Mouse (Mus musculus): Measurements from ENCODE around the gene Tbck.

Gene Tbck

GRCm38 (mm10) chr3:132831179-132831873 lies 147.4 kb downstream of the Tbck start:
- no peak for DNase-seq (ENCODE audit: low spot score in 2 of 2)

- no peak for DNase-seq (ENCODE audit: low spot score in 2 of 2)
Observed at GRCm38 (mm10) chr3:132835118-132835794, 151.3 kb downstream of the Tbck start.

- no peak for DNase-seq (ENCODE audit: low spot score in 2 of 2)
Observed at GRCm38 (mm10) chr3:132837134-132837533, 153.2 kb downstream of the Tbck start.

DNA sequence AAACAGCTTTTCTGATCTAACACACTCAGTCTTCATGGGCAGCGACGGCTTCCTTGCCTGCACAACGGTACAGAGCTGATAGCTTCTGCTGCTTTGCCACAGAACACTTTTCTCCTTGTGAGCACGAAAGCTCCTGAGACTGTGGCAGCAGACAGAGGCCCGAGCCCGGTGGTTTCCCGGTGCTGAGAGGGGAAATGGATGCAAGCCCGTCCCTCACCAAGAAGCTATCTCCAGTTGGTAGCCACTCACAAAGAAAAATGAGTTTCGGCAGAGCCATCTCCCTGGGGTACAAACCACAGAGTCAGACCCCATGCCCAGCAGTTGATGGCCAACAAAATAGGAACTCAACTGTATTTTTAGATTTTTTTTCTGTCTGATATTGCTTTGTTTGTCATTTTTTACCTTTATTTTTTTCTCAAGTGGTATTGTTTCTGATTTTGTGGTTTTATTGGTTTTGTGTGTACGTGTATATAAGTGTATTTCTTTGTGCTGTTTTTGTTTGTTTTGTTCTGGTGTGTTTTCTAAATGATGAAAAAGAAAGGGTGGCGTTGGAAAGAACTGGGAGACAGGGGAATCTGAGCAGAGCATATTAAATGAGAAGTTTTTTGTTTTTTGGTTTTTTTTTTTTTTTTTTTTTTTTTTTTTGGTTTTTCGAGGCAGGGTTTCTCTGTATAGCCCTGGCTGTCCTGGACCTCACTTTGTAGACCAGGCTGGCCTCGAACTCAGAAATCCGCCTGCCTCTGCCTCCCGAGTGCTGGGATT lies 154.9 kb downstream of the Tbck start:
- DNase-seq (ENCODE audit: low spot score in 2 of 2) = no peak

DNA sequence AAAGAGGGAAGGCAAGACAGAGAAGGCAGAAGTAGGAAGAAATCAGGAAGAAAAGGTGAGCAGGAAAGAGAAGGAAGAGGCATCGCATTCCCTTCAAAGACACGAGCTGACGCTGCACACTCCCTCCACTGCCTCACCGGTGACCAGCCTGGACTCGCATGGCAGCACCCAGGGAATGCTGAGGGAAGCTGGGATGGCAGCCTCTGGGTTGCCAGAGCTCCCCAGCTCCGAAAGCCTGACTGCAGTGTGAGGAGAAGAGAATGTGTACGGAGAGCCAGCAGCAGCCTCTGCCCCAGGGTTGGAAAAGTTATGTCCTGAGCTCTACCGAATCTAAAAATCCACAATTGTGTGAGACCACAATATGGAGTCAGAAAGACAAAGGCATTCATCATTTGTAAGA lies 155.6 kb downstream of the Tbck start:
- no peak for DNase-seq (ENCODE audit: low spot score in 2 of 2)

DNA sequence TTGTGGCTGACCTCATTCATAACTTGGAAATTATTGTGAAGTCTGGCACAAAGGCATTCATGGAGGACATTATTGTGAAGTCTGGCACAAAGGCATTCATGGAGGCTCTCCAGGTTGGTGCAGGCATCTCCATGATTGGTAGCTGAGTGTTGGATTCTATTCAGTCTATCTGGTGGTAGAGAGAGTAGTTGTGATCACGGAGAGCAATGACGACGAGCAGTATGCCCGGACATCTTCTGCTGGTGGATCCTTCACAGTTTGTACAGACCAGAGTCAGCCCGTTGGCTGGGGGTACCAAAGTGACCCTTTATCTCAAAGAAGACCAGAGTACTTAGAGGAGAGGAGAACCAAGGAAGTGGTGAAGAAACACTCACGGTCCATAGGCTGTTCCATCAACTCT lies 158.7 kb downstream of the Tbck start:
- no peak for DNase-seq (ENCODE audit: low spot score in 2 of 2)

- no peak for DNase-seq (ENCODE audit: low spot score in 2 of 2)
Observed at GRCm38 (mm10) chr3:132849669-132850068, 165.7 kb downstream of the Tbck start.

DNA sequence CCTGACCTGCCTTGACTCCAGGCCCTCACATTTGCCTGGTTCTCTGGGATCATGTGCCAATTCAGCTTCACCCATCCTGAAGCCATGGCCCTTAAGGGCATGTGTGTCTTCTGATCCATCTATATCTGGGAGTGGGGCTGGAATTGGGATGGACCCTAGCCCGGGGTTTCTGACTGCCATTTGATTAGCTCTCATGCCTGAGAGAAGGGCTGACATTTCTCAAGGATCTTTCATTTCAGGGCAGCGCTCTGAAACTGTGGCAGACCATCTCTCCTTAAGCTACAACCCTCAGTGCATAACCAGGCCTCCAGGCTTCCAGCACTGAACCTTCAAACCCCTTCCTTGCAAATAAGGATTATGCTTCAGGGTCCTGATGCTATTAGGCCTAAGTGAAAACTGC lies 166.5 kb downstream of the Tbck start:
- DNase-seq (ENCODE audit: low spot score in 2 of 2) = no peak

- no peak for DNase-seq (ENCODE audit: low spot score in 2 of 2)
Observed at GRCm38 (mm10) chr3:132851417-132851816, 167.5 kb downstream of the Tbck start.

- no peak for DNase-seq (ENCODE audit: low spot score in 2 of 2)
Observed at GRCm38 (mm10) chr3:132851841-132852728, 168.1 kb downstream of the Tbck start.

GRCm38 (mm10) chr3:132854271-132854670 lies 170.3 kb downstream of the Tbck start:
- DNase-seq (ENCODE audit: low spot score in 2 of 2) = no peak

GRCm38 (mm10) chr3:132855458-132856212 lies 171.7 kb downstream of the Tbck start:
- no peak for DNase-seq (ENCODE audit: low spot score in 2 of 2)

GRCm38 (mm10) chr3:132856651-132857050 lies 172.7 kb downstream of the Tbck start:
- no peak for DNase-seq (ENCODE audit: low spot score in 2 of 2)

DNA sequence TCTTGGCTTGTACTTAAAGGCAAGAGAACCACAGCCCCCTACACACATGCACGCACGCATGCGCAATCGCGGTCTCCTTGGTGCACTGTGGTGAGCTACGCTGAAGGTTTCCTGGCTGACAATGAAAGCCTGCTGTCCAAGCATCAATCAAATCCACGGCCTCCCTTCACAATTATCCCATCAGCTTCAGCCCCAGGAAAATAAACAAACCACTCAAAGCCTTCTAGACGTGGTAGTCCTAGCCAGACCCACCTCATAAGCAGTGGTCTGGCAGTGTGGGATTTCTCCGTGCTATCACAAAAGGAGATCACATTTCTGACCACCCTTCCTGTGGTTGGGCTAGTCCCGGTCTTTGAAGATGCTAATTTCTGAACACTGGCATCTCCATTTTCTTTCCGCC lies 174.9 kb downstream of the Tbck start:
- no peak for DNase-seq (ENCODE audit: low spot score in 2 of 2)

GRCm38 (mm10) chr3:132859573-132859972 lies 175.6 kb downstream of the Tbck start:
- DNase-seq (ENCODE audit: low spot score in 2 of 2) = no peak

GRCm38 (mm10) chr3:132860796-132861195 lies 176.9 kb downstream of the Tbck start:
- no peak for DNase-seq (ENCODE audit: low spot score in 2 of 2)

DNA sequence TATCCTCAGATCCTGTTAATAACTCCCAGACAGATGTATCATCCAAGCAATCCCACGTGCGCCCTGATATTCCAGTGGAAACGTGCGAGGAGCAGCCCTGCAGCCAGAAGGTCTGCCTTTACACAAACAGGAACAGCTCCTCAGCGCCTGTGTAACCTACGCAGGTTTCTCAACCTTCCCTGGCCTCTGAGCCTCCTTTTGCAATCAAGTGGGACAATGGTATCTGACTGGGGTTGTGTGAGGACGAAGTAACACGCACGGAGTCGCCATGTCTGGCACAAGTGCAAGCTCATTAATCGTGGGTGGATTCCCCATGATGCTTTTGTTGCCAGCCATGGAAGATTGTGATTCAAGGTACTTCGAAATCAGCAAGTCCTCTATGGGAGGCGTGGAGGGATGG lies 179.9 kb downstream of the Tbck start:
- no peak for DNase-seq (ENCODE audit: low spot score in 2 of 2)

- DNase-seq (ENCODE audit: low spot score in 2 of 2) = no peak
Observed at GRCm38 (mm10) chr3:132864329-132864919, 180.5 kb downstream of the Tbck start.

- DNase-seq (ENCODE audit: low spot score in 2 of 2) = no peak
Observed at GRCm38 (mm10) chr3:132864986-132865385, 181.0 kb downstream of the Tbck start.

GRCm38 (mm10) chr3:132865596-132865995 lies 181.7 kb downstream of the Tbck start:
- DNase-seq (ENCODE audit: low spot score in 2 of 2) = no peak

- no peak for DNase-seq (ENCODE audit: low spot score in 2 of 2)
Observed at GRCm38 (mm10) chr3:132866984-132867383, 183.0 kb downstream of the Tbck start.
